Mouse (Mus musculus) olfactory bulb, adult 2 months (tissue): ENCODE results near the gene Hsf2bp.

Source experiments
- CTCF ChIP-seq: fragments of 200-500 bp; IDR thresholded peaks from 2 replicates; pipeline ENCODE4 v1.5.1; 2012; ENCODE audit warnings: low read depth, mild to moderate bottlenecking, low read length, moderate library complexity; ENCODE audit not compliant: insufficient read depth
- POLR2A ChIP-seq: fragments of 200-500 bp; IDR thresholded peaks from 2 replicates; pipeline ENCODE4 v1.6.1; 2012; ENCODE audit warnings: mild to moderate bottlenecking, low read depth, low read length, moderate library complexity; ENCODE audit not compliant: insufficient read depth

GRCm38 (mm10) chr17:31993354-31993753 is 42.8 kb downstream of the Hsf2bp start:
- TF ChIP-seq POLR2A (no peak), CTCF (no peak)
